Mouse (Mus musculus) telencephalon, adult 2 months (tissue): Measurements from ENCODE around the gene Ttll4.

Experiments used
- DNase-seq: peaks from one replicate; pipeline ENCODE4 v3.0.0-alpha.2; 2011; ENCODE audit warnings: low read depth, low spot score

Gene Ttll4

DNA sequence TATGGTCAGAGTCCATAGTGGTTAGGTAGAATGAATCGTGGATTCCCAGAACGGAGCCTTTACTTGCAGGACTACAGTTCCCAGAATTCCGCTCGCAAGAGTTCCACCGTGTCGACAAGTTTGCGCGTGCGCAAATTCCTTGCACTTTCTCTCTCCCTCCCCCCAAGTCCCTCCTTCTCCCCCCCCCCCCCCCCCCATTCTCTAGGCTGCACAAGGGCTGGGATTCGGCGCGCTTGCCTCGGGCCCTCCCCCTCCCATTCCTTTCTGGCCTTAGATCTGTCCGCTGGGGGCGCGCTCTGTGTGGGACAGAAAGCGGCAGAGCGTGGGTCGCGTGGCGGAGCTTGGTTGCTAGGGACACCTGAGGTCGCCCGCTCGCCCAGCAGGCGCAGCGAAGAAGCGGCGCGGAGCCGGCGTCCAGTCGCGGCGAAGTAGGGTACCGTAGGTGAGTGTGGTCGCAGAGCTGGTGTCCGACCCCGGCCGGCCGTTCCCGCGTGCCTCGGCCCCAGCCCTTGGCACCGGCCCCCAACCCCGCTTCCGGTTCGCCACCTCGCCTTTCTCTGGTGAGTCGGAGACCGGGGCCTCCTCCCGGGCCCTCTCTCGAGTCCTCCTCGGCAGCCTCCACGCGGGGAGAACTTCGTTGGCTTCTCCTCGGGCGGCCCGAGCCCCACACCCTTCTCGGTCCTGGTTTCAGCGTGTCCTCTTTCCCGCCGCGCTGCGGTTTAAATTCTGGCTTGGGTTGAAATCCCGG lies at the start of gene Ttll4:
Ttll4 (plus strand) TSS at position 298 of the 748 bp plus-strand sequence.
- peak; percentile 98 for DNase-seq

DNA sequence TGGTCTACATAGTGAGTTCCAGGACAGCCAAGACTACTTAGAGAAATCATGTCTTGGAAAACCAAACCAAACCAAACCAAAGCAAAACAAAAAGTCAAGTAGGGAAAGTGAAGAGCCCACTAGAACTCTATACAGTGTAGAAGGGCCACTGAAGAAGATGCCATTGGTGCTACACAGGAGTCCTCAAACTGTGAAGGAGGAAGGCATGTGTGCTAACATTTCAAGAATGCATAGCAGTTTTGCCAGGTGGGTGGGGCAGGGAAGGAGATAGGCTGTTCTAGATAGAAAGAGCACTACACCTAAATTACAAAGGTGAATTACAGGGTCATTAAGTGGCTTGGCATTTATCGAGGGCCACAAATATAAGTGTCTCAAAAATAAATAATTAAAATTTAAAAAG lies 37.4 kb upstream of the Ttll4 start:
- DNase-seq = no peak

DNA sequence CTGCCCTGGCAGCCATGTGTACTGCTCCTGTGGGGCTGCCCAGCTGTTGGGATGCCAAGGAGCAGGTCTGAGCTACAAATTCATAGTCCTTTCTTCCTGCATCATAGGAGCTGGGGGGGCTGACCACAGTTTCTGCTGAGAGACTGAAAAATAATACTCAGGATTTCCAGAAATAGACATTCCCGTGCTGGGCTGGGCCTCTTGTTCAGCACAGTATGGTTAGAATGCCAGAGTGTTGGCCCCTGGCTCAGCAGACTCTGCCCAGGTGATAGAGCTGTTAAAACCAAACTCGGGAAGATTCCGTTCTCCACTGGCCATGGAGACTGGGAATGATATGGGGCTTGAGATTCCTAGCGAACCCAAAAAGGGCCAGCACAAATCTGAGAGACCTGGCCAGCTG lies 35.5 kb upstream of the Ttll4 start:
- no peak for DNase-seq

DNA sequence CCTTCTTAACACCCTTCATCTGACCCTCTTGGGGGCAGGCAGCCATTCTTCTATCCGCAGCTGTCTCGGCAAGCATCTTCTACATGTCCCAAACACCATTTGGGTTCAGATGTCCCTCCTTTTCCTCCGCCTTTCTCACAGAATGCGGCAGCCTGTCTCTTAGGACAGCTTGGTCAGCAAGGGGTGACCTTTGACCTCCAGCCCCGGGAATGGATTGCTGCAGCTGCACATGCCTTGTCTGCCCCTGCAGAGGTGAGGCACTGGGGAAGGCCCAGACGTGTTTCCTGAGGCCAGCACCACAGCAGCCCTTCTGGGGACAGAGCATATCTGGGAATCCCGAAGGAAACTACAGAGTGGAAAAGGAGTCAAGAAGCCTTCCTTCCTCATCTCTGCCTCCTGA lies 33.5 kb upstream of the Ttll4 start:
- no peak for DNase-seq

DNA sequence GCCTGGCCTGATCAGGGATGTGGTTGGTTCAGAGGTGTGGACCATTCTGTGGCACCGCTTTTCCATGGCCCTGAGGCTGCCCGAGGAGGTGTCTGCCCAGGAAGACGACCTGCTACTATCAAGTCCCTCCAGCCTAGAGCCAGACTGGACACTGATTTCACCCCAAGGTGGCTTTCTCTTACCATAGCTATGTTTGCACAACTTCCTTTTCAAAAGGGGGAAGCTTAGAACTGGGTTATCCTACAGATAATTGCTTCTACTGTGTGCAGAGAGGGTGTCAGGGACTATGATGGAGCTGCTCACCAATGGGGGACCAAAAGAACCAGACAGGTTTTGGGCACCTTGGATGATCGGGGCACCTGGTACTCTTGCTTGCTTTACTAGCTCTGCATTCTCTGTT lies 28.8 kb upstream of the Ttll4 start:
- no peak for DNase-seq

DNA sequence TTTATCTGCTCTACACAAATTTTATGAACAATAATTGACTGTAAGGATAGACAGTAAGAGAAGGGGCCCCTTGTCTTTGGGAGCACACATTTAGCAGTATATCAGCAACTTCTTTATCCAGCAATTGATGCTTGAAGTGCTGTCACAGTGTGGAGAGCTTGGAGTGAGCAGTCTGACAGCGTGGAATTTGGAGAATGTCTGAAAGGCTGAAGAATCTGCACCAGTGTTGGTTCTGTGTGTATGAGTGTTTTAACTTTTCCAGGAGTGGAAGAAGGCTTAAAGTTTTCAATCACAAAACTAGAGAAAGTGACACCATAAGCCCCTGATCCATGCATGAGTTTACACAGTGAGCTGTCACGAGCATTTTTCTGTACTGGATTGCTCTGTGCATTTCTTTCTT lies 18.0 kb upstream of the Ttll4 start:
- no peak for DNase-seq

DNA sequence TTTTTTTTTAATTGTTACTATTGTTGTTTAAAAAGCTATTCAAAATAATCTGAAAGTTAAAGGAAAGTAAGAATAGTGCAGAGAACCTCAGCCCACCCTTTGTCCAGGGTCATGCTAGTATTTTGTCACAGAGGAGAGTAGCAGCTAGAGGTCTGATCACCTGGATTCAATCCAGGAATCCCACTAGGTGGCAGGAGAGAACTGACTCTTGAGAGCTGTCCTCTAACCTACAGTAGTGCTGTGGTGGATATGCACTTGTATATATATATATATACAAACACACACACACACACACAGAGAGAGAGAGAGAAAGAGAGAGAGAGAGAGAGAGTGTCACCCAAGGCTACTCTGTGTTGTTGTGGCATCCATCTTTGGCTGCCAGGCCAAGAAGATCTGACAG lies 17.6 kb upstream of the Ttll4 start:
- DNase-seq = no peak

DNA sequence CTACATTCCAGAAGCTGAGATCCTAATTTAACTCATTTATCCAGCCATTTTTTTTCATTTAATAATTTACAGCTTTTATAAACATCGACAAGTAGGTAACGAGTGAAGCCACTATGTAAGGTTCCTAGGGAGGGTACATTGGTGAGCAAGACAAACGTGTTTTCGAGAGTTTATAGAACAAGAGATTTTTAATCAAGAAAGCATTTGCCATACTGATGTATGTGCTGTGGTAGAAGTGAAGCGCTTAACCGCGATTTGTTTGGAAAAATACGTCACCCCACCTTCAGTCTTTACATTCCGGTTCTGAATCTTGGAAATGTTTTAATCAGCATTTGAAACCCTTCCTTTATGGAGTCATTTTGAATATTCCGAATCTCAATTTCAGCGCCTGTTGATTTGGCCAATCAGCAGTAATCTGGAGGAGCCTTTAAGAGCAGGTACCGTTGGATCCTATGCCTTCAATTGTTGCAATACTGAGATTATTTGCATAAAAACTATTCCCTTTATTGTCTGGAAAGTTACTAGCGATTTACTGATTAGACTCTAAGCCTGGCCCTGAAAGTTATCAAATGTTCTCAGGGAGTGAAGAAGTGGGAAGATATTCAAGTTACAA lies 814 bp downstream of the Ttll4 start:
- no peak for DNase-seq

DNA sequence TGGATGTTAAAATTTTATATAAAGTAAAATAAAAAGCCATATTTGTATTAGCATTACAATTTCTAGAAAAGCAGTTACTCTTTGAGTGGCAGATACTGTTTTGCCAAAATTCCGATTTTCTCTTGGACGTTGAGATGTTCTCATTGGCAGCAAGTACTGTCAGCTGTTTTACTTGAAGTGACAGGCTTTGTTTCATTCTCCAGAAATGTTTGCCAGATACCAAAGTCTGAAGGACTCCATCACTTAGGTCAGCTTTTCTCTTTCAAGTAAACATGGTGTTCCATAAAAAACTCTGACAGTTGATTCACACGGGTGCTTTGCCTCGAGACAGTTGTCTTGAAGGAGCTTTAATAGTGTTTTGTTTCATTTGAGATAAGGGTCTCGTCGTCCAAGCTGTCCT lies 3.6 kb downstream of the Ttll4 start:
- no peak for DNase-seq

DNA sequence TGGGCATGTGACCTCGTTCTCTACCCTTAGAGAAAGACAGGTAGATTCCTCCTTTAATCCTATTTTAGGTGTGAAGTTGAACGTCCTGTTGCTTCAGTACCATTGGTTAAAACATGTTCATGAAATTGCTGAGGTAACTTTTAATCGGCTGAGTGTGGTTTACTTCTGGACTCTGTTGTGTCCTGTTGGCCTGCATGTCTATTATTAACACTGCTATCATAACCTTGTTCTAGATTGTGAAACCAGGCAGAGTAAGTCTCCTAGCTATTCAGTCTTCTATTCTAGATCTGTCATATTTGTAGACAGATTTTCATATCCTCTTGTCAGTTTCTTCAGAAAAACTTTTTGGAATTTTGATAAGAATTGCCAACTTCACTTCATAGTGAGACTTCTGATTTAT lies 6.8 kb downstream of the Ttll4 start:
- DNase-seq = no peak

DNA sequence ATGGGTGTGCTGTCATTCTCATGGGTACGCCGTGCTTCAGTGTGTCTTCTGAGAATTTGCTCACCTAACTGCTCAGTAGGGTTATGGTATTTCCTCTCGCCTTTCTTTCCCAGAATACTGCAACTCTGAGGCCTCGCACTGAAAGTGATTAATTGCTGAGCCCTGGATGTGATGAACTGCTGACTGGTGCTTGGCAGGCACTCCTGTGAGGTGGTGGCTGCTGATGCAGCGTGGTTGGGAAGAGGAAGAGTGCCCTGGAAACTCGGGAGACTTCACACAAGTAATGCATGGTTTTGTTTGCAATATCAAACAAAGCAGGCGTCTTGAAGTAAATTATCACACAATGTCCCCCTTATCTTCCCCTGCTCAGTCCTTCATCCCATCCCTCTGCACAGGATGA lies 11.2 kb downstream of the Ttll4 start:
- no peak for DNase-seq

DNA sequence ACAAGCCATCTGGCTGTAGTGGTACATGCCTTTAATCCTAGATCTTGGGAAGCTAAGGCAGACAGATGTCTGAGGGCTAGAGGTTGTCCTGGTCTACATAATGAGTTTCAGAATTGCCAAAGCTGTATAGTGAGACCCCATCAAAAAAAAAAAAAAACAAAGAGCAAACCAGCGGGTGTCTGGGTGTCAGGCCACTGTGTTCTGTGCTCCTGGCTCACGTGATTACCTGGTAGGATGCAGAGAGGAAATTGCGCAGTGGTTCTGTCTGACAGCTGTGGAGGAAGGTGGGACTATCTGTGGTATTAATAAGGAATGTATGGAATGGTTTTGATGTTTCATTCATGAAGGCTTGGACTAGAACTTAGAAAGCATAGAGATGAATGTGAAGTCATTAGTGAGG lies 15.3 kb downstream of the Ttll4 start:
- no peak for DNase-seq

DNA sequence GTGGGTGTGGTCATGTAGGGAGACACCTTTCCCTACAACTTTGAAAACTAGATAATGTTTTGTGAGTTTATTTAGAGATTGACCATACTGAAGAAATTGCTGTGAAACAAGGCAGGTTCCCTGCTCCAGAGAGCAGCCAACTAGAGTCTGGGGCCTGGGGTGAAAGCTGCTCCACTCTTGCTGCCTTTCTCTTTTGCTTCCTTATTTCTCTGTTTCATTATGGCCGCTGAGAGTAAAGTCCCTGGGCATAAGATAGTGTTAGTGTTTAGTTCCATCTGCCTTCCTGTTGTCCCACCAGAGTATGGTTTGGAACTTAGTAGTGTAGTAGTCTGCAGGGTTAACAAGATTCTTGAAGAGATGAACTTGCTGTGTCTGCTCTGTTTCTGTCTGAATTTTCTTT lies 16.3 kb downstream of the Ttll4 start:
- DNase-seq = no peak

DNA sequence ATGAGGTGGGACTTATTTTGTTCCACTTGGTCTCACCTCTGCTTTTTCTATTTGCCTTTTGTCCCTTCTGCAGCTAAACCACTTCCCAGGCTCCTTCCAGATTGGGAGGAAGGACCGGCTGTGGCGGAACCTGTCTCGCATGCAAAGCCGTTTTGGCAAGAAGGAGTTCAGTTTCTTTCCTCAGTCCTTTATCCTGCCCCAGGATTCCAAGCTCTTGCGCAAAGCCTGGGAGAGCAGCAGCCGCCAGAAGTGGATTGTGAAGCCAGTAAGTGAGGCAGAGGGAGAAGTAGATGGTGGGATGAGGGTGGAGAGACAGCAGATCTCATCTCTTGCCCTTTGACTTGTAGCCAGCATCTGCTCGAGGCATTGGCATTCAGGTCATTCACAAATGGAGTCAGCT lies 25.6 kb downstream of the Ttll4 start:
- DNase-seq = no peak

DNA sequence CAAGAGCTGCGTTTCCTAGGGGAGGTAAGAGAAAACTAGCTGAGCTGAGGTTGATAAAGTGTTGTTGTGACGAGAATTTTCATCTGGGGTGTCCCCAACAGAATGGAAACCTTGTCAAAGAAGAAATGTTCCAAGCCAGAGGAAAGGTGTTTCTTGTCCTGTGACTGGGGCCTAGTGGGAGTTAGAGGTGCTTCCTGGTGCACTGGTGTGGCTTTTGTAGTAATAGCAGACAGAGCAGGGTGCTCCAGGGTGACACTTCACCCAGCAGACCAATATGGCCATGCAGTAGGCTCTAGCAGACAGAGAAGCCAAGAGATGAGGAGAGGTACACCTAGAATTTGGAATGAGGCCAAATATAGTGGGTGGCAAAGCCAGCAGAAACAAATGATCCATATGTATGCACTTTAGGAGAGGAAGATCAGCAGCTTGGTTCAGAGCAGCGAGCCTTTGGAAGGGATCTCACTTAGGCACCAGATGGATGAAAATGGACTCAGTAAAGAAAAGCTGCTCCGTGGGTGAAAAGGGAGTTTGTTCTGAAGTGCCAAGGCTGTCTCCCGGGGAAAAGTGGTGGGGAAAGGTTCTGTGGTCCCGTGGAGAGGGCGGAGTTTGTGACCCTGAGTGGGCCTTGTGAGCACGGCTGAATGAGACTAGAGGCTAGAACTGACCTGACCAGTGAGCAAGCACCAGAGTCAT lies 32.5 kb downstream of the Ttll4 start:
- no peak for DNase-seq

DNA sequence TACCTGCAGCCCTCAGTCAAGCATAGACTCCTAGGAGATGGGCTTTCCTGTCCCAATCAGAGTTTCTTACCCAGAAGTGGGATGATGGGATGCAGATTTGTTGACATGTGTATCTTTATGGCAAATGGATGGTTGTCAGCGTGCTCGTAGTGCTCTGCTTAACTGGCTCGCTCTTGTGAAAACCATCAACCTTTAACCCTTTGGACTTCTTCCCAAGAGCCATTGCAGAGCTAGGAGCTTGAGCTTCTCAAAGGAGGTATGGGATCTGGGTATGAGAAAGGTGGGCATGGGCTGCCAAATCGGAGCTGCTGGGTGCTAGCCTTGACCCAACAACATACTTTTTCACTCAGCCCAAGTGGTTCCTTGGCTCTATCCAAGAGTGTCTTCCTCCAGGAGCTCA lies 34.3 kb downstream of the Ttll4 start:
- DNase-seq = no peak

DNA sequence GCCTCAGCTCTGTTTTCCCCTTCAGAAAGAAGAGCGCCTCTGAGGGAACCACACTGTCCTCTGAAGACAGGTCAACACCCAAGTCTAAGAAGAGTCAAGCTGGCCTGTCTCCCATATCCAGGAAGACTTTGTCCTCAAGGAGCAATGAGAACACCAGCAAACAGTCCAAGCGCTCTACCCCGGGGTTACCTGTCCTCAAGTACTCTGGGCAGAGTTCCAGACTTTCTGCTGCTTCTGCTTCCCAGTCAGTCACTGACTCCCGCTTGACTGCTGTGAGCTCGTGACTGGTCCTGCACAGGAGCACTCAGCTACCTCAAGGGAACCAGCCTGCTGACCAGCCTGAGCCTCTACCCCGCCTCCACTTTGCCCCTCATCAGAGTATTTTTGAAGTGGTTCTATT lies 35.9 kb downstream of the Ttll4 start:
- no peak for DNase-seq

DNA sequence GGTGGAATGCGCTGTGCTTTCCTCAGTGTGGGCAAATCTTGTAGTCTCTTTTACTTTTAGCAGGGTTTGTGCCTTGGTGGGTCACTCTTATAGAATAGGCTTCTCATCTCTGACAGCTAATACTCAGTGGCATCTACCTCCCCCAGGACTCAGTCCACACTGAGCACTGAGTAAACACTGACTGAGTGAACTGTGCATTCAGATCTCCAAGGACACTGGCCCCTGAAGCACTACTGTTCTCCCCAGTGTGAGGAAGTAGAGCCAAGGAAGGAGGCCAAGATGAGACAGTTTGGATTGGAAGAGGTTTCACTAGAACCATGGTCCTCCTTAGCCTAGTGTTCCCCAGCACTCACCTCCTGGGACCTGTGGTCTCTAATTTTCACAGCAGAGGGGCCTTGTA lies 36.8 kb downstream of the Ttll4 start:
- no peak for DNase-seq

DNA sequence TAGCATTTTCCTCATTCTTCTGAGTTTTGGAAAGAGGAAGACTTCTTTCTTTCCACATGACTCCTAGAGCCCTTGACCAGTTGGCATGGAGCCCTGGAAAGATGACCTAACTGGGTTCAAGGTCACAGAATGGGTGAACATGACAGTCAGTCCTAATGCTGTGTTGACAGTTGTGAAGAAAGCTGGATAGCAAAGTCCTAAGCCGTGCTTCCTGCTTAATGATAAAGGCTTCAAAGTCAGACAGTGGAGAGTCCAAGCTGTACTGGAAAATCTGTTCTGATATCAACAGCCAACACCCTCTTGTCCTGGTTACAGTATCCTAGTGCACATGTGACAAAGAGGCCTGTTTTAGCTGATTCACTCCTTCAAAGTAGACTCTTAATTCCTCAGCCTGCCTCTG lies 37.2 kb downstream of the Ttll4 start:
- no peak for DNase-seq

DNA sequence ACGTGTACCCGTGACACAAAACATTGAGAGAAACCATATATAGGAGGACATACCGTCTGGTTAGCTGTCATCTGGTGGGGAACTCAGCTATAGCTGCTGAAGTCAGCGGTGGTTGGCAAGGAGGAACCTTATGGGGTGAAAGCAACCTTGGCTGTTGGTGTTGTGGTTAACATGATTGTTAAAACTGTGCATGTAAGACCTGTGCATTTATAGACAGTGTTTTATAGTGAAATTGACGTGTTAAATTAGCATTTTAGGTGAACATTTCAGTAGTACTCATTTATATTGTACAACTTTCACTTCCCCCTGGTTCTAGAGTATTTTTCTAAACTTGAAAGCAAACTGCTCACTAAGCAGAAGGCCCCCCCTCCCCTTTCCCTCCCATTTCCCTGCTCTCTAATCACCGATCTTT lies 40.6 kb downstream of the Ttll4 start:
- no peak for DNase-seq

DNA sequence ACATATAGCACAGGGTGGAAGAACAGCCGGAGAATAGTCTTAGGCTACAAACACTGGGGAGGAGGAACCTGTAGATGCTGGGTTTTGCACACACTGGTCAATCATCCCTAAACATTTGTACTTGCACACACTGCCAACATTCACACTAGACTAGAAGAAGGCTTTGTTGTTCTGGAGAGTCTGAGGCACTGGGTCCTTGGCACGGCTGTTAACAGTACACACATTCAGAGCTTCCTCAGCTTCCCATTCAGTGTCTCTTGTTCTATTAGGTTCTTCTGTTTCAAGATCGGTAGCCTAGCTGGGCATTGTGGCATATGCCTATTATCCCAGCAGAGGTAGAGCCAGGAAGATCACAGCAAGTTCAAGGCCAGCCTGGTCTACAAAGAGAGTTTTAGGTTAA lies 42.6 kb downstream of the Ttll4 start:
- DNase-seq = peak; percentile 53

DNA sequence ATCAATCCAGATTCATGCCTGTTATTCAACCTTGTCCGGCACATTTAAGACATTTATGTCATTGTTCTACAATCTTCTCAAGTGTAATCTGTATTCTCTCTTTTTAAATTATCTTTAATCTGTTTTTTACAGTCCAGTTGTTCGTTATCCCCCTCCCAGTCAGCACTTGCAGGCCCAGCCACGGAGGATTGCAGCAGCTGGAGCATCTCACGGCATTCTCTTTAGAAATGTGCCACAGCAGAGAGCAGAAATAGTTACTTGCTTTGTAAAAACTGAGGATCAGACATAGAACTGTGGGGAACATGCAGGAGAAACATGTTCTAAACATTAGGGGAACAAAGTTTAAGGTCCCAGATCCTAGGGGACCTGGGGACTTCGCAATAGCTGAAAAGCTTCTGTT lies 43.5 kb downstream of the Ttll4 start:
- DNase-seq = no peak

DNA sequence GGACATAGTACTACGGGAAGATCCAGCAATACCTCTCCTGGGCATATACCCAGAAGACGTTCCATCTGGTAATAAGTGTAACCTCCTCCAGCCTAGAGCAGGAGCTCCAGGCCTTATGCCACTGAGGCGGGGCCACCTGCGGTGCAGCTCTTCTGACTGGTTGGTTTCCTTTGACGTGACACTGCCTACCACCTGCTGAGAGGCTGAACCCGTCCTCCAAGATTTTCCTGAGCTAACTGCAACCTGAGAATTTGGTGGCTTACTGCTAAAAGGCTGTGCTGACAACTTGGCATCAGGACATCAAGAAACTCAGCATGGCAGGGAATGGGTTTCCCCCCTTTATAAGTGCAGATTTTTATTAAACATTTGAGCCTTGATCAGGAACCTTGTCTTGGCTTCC lies 48.0 kb downstream of the Ttll4 start:
- no peak for DNase-seq
